Mouse (Mus musculus) kidney, embryonic 14.5 days (tissue): ENCODE results near the gene Lrrc8b. TPM values are rescaled to one million over a fixed set of nuclear protein-coding genes. Genes with fewer than 3 reads are reported as not detected.

ENCODE experiments used
- ATAC-seq: fragments of 200-750 bp; cut with Nextera tagmentation; 2 replicates; pipeline ENCODE4 v1.8.0; 2017; ENCODE audit warnings: moderate number of reproducible peaks, mild to moderate bottlenecking, moderate TSS enrichment, moderate library complexity; ENCODE audit not compliant: low FRiP score, low TSS enrichment
- H3K27ac ChIP-seq: fragments of 300-500 bp; sonication (generic); 2 replicates; pipeline ENCODE4 v1.5.1; 2014; ENCODE audit warnings: low read depth, mild to moderate bottlenecking, low read length, moderate library complexity, mixed read lengths
- H3K27me3 ChIP-seq: fragments of 300-500 bp; sonication (generic); 2 replicates; pipeline ENCODE4 v1.6.1; 2014; ENCODE audit warnings: mild to moderate bottlenecking, low read length; ENCODE audit not compliant: control insufficient read depth, insufficient read depth
- H3K36me3 ChIP-seq: fragments of 300-500 bp; sonication (generic); 2 replicates; pipeline ENCODE4 v1.6.1; 2014; ENCODE audit warnings: low read length, mixed read lengths; ENCODE audit not compliant: control insufficient read depth, insufficient read depth
- H3K4me1 ChIP-seq: fragments of 300-500 bp; sonication (generic); 2 replicates; pipeline ENCODE4 v1.6.1; 2014; ENCODE audit warnings: low read length, mixed read lengths; ENCODE audit not compliant: control insufficient read depth, insufficient read depth
- H3K4me2 ChIP-seq: fragments of 300-500 bp; sonication (generic); replicated peaks from 2 replicates; pipeline ENCODE4 v1.6.1; 2014; ENCODE audit warnings: low read depth, mild to moderate bottlenecking, low read length
- H3K4me3 ChIP-seq: fragments of 300-500 bp; sonication (generic); 2 replicates; pipeline ENCODE4 v1.5.1; 2014; ENCODE audit warnings: mild to moderate bottlenecking, low read length
- H3K9ac ChIP-seq: fragments of 300-500 bp; sonication (generic); 2 replicates; pipeline ENCODE4 v1.6.1; 2014; ENCODE audit warnings: low read depth, mild to moderate bottlenecking, low read length, moderate library complexity
- H3K9me3 ChIP-seq: fragments of 300-500 bp; sonication (generic); 2 replicates; pipeline ENCODE4 v1.6.1; 2016; ENCODE audit warnings: low read length; ENCODE audit not compliant: control insufficient read depth
- WGBS: fragments of 180-500 bp; shearing (Covaris S2); extraction: QIAGEN DNeasy Blood & Tissue Kit; methylation state at CpG from one replicate; pipeline ENCODE4 v1.1.7; 2014; 5-methylcytosine and 5-hydroxymethylcytosine counted together
- polyA plus RNA-seq: library from polyadenylated mRNA; unstranded; fragments of >200 nt; fragmentation: Nextera tagmentation; extraction: Ambion mirVana; gene quantifications from 2 replicates; pipeline ENCODE4 v1.2.1, GENCODE M21; 2014

The Lrrc8b gene
- polyA plus RNA-seq, 1 experiment from 2014 or later = 12.1 TPM

DNA sequence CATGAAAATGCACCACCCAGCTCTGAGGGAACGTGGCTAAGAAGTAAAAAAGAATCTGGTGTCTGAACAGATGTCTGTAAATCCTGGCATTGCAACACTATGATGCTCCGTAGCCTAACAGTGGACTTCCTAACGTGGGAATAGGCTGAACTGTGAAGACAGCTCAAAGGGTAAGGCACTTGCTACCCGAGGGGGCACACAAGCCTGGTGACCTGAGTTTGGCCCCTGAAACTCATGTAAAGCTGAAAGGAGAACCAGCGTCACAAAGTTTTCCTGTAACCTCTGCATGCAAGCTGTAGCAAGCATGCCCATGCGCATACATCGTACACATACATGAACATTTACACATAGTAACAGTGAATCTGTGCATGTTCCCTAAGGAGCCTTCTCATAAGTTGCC lies 81.0 kb downstream of the Lrrc8b start:
- Histone ChIP-seq H3K36me3 (no peaks in the 10 kb centered on the region), H3K9ac (no peak overlapping the region), H3K4me2 (no peak overlapping the region), H3K4me3 (no peak overlapping the region), H3K4me1 (0 out of 2 replicates have a peak, but pooled peaks cover 3% of the 10 kb centered on the region), H3K27ac (no peak overlapping the region), H3K9me3 (no peaks in the 10 kb centered on the region), H3K27me3 (no peaks in the 10 kb centered on the region)
- 86% methylated on average over 7 of the region's 7 CpGs for WGBS
- no peak for ATAC-seq

DNA sequence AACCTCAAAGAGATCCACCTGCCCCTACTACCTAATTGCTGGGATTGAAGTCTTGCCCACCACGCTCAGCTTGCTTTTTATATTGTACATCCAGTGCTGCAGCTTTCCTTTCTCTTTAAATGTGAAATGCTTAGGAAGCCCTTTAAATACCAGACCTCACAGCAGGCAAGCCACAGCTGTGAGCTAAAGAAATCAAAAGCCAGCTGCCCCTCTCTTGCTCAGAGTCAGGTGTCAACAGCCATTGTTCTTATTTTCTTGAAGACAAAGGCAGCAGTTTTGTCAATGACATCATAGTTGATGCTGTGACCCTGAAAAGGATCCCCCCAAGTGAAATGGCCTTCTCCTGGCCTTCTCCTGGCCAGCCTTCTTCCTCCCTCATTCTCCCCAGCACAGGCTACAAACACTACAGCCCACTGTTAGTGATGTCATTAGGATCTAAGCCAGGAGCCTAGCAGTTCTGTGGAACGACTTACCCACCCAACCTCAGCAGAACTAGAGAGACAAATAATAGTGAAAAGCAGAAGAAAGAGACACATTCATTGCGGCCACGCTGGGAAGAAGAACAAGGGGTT lies 82.9 kb downstream of the Lrrc8b start:
- 66% methylated on average over 4 of the region's 4 CpGs for WGBS
- Histone ChIP-seq H3K9ac (no peak overlapping the region), H3K9me3 (peaks cover 4% of the 10 kb centered on the region; the same call in 1 of the 2 replicates), H3K4me1 (0 out of 2 replicates have a peak, but pooled peaks cover 3% of the 10 kb centered on the region), H3K4me2 (no peak overlapping the region), H3K27ac (no peak overlapping the region), H3K27me3 (no peaks in the 10 kb centered on the region), H3K36me3 (no peaks in the 10 kb centered on the region), H3K4me3 (no peak overlapping the region)
- ATAC-seq = no peak

DNA sequence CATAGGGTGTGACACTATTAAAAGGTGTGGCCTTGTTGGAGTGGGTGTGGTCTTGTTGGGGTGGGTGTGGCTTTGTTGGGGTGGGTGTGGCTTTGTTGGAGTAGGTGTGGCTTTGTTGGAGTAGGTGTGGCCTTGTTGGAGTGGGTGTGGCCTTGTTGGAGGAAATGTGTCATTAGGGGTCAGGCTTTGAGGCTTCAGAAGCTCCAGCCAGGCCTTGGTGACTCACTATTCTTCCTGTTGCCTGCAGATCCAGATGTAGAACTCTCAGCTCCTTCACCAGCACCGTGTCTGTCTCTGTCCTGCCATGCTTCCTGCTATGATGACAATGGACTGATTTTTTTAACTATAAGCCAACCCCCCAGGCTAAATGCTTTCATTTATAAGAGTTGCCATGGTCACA lies 83.8 kb downstream of the Lrrc8b start:
- Histone ChIP-seq H3K4me3 (no peak overlapping the region), H3K36me3 (no peaks in the 10 kb centered on the region), H3K9me3 (peaks cover 5% of the 10 kb centered on the region; the same call in 1 of the 2 replicates), H3K9ac (no peak overlapping the region), H3K4me1 (0 out of 2 replicates have a peak, but pooled peaks cover 3% of the 10 kb centered on the region), H3K27ac (no peak overlapping the region), H3K4me2 (no peak overlapping the region), H3K27me3 (no peaks in the 10 kb centered on the region)
- ATAC-seq = no peak
- WGBS = 76% methylated on average over 1 of the region's 1 CpGs

DNA sequence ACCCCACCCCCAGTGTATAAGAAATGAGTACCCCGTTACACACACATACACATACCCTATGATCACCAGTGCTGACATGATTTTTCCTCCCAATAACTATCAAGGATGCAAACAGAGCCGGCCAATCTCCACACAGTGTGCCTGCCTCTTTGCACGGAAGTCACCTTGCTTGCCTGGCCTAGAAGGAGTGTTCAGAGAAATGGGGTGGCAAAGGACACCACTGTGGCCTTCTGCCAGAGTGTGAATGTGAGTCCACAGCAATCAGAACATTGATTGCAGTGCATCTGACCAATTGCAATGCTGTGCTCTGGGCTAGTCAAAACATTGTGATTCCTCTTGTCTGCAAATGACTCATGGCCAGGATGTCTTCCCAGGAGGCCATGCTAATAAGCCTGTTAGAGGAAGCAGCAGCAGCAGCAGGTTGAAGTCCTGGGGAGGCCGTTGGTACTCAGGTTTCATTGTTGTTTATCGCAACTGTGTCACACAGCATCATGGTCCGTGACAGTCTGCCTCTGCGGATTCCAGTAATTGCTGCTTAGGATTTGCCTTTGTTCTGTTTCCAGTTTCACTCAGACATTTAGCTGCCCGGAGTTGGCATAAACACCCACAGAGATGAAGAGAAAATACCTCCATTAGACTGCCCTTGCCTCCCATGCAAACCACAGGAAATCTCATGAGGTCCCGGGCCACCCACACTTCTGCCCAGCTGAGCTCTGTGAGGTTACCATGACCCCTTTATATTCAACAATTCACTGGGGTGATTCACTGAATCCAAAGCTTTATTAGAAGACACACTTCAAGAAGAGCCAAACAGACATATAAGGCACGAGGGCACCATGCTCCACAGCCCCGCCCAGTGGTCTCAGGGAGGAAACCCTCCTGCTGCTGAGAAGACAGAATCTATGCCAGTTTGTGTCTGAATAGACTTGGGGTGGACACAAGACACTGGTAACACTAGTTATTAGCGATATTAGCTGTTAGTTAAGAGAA lies 84.9 kb downstream of the Lrrc8b start:
- no peak for ATAC-seq
- 51% methylated on average over 12 of the region's 12 CpGs for WGBS
- no peak overlapping the region for H3K27ac ChIP-seq

DNA sequence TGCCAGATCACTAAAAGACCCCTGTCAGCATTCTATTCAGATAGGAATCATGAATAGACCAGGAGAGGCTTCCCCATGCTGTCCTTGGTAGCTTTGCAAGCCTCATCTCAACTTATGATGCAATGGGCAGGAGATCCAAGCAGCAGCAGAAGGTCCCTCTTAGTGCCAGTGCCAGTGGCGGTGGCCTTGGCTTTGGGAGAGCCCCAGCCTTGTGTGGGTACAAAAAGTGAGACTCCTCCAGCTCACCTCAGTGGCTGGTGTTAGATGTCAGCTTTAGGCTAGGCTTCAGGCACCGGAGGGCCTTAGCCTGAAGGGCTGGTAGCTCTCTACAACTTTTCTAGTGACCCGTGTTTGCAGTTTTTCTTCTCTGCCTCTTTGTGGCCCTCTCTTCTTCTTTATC lies 85.6 kb downstream of the Lrrc8b start:
- no peaks in the 10 kb centered on the region for H3K27me3 ChIP-seq
- H3K4me1 ChIP-seq = no peaks in the 10 kb centered on the region
- H3K9ac ChIP-seq = no peak overlapping the region
- peaks cover 5% of the 10 kb centered on the region; the same call in 1 of the 2 replicates for H3K9me3 ChIP-seq
- no peaks in the 10 kb centered on the region for H3K36me3 ChIP-seq
- H3K27ac ChIP-seq = no peak overlapping the region
- no peak overlapping the region for H3K4me2 ChIP-seq
- ATAC-seq = no peak
- no peak overlapping the region for H3K4me3 ChIP-seq
- 84% methylated on average over 3 of the region's 3 CpGs for WGBS

More for the DNA sequence above, 84.9 kb downstream of the Lrrc8b start:
- no peak overlapping the region for H3K4me3 ChIP-seq
- H3K27me3 ChIP-seq = no peaks in the 10 kb centered on the region
- no peak overlapping the region for H3K4me2 ChIP-seq
- peaks cover 5% of the 10 kb centered on the region; the same call in 1 of the 2 replicates for H3K9me3 ChIP-seq
- no peak overlapping the region for H3K9ac ChIP-seq
- no peaks in the 10 kb centered on the region for H3K4me1 ChIP-seq
- no peaks in the 10 kb centered on the region for H3K36me3 ChIP-seq

DNA sequence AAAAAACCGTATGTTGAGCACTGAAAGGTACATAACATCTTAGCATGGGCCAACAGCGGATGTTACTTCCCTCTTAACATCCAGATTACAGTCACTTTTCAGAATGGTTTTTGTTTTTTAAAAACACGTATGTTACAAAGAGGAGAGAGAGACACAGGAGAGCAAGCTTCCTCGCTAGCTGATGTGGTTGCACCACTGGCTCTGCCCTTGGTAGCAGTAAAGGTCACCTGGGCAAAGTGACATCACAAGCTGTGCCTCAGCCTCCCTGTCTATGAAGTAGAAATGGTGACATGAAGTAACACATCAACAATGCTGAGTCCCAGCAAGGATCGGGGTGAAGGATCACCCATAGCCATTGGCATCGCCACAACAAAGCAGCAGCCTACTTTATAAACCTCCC lies 93.2 kb downstream of the Lrrc8b start:
- Histone ChIP-seq H3K36me3 (no peaks in the 10 kb centered on the region), H3K27ac (no peak overlapping the region), H3K27me3 (no peaks in the 10 kb centered on the region), H3K4me1 (no peaks in the 10 kb centered on the region), H3K4me2 (no peak overlapping the region), H3K9ac (no peak overlapping the region), H3K4me3 (no peak overlapping the region), H3K9me3 (no peaks in the 10 kb centered on the region)
- 96% methylated on average over 6 of the region's 6 CpGs for WGBS
- ATAC-seq = no peak

DNA sequence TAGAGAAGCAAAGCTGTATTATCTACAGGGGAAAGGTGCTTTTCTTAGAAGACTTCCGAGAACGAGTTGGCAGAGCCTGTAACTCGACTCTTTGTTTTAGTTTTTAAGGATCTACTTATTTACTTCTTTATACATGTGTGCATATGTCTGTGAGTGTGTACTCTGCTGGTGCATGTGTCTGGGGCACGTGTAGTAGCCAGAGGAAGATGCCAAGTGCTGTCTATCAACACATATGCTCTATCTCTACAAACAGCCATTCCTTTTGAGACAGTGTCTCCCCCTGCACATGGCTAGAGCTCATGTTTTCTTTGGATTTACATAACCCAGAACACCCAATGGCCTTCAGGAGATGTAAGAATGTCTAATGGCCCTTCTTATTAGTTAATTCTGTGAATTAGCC lies 96.7 kb downstream of the Lrrc8b start:
- H3K9ac ChIP-seq = no peak overlapping the region
- H3K4me3 ChIP-seq = no peak overlapping the region
- H3K4me1 ChIP-seq = no peaks in the 10 kb centered on the region
- no peaks in the 10 kb centered on the region for H3K9me3 ChIP-seq
- H3K27me3 ChIP-seq = no peaks in the 10 kb centered on the region
- ATAC-seq = no peak
- H3K27ac ChIP-seq = no peak overlapping the region
- no peaks in the 10 kb centered on the region for H3K36me3 ChIP-seq
- WGBS = 48% methylated on average over 4 of the region's 4 CpGs
- no peak overlapping the region for H3K4me2 ChIP-seq

DNA sequence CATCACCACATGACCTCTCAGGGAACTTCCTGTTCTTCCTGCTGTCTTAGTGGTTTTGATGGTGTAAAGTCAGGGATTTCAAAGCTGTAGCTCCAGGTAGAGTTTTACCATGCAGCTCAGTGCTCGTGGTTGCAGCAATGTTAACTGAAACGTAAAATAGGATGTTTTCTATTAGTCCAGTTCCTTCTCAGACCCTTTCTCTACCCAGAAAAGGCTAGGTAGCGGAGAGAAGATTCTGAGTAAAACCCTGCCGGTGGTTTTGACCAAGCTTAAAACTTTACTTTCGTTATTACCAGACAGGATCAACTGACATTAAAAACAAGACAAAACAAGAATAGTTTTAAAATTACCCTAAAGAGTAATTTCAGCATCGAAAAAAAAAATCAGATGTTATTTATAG lies 100.0 kb downstream of the Lrrc8b start:
- Histone ChIP-seq H3K9me3 (no peaks in the 10 kb centered on the region), H3K9ac (no peak overlapping the region), H3K27me3 (no peaks in the 10 kb centered on the region), H3K36me3 (no peaks in the 10 kb centered on the region), H3K4me3 (no peak overlapping the region), H3K4me2 (no peak overlapping the region), H3K27ac (no peak overlapping the region), H3K4me1 (no peaks in the 10 kb centered on the region)
- no peak for ATAC-seq
- 69% methylated on average over 6 of the region's 6 CpGs for whole genome bisulfite sequencing

DNA sequence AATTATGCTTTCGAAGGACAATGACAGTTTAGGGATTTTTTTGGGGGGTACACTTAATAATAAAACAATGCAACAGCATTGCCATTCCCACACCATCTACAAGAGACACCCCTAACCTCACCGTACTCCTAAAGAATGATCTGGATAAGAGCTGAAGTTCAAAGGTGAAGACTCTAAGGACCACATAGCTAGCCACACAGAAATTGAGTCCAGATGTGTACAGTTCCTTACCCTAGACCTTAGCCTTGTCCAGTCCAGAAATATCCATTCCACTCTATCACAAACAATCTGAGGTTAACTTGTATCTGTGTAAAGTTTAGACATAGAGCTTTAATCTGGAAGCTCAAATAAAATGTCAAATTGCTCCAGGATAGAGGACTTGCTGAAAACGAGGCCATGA lies 100.7 kb downstream of the Lrrc8b start:
- H3K4me3 ChIP-seq = no peak overlapping the region
- H3K9ac ChIP-seq = no peak overlapping the region
- no peaks in the 10 kb centered on the region for H3K27me3 ChIP-seq
- no peaks in the 10 kb centered on the region for H3K9me3 ChIP-seq
- 50% methylated on average over 3 of the region's 3 CpGs for WGBS
- no peaks in the 10 kb centered on the region for H3K36me3 ChIP-seq
- no peak overlapping the region for H3K27ac ChIP-seq
- no peak for ATAC-seq
- H3K4me2 ChIP-seq = no peak overlapping the region
- H3K4me1 ChIP-seq = no peaks in the 10 kb centered on the region
